Mouse (Mus musculus): ENCODE data around the gene Prdm1. TPM values are rescaled to one million over a fixed set of nuclear protein-coding genes. Genes with fewer than 3 reads are reported as not detected.

Prdm1 gene
- not detected in 2 replicates for polyA plus RNA-seq (2012; ENCODE audit: insufficient read depth, insufficient read length, low replicate concordance, missing spikeins)

DNA sequence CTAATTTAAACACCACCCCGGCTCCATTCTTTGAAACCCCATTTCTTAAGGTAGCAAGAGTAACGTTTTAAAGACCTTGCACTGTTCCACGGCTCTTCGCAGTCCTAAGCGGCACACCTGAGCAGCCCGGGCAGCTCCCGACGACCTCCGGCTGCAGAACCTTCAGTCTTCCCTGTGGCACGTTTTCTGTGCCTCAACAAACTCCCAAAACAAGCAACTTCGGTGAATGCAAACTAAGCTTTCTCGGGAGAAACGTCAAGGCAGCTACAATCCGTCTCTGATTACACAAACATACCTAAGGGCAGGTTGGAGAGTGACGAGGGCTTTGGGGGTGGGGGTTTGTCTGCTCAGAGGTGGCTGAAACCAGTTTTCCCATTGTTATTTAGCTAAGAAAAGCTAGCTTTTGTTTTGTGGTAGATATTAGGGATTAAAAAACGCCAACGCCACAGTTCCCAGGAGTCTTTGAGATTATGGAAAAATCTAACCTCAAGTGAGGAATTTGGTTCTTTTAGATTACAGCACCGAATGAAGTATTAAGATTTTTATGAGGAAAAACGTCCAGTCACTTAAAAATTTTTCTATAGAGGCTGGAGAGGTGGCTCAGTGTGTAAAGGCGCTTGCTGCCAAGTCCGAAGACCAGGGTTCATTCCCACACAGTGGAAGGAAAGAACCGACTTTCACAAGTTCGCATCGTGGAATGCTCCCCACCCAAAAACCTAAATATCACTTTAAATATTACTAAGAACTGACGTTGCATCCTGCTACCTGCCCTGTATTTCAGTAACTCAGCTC lies at the start of gene Prdm1:
Prdm1 (minus strand) TSS at position 211 of the 792 bp plus-strand sequence.
- H3K4me1 ChIP-seq (ENCODE audit: control insufficient read depth, insufficient read depth, low read length) = peaks cover 15% of the 10 kb centered on the region
- TF ChIP-seq POLR2A (IDR thresholded peaks at IDR 0.05; ENCODE audit: insufficient read depth, low read depth, low read length) (no peak), CTCF (IDR thresholded peaks at IDR 0.05; ENCODE audit: insufficient read depth, low read depth, low read length) (no peak)
- WGBS = 9% methylated on average over 25 of the region's 25 CpGs
- peak within 1 kb of the TSS; percentile 49 for H3K4me3 ChIP-seq (ENCODE audit: insufficient read depth, low read depth, low read length)
- H3K27ac ChIP-seq (ENCODE audit: insufficient read depth, low read depth, low read length) = no peak within 1 kb of the TSS

DNA sequence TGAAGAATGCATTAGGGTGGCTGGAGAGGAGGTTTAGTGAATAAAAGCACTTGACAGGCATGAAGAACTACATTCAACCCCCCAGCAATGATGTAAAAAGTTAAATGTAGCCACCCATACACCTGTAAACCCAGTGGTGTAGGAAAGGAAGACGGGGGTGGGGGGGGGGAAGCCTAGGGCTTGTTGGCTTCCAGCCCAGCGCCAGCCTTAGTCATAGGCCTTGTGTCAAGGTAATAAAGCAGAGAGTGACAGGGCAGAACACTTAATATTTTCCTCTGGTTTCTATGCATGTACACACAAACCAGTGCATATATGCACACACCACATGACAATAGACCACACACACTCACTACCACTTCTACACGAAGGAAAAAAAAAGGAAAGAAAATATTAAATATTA lies 37.7 kb upstream of the Prdm1 start:
- H3K4me3 ChIP-seq (ENCODE audit: insufficient read depth, low read depth, low read length) = no peak overlapping the region
- TF ChIP-seq POLR2A (IDR thresholded peaks at IDR 0.05; ENCODE audit: insufficient read depth, low read depth, low read length) (no peak), CTCF (IDR thresholded peaks at IDR 0.05; ENCODE audit: insufficient read depth, low read depth, low read length) (no peak)
- H3K4me1 ChIP-seq (ENCODE audit: control insufficient read depth, insufficient read depth, low read length) = no peaks in the 10 kb centered on the region
- H3K27ac ChIP-seq (ENCODE audit: insufficient read depth, low read depth, low read length) = no peak overlapping the region
- 75% methylated on average over 3 of the region's 3 CpGs for WGBS

DNA sequence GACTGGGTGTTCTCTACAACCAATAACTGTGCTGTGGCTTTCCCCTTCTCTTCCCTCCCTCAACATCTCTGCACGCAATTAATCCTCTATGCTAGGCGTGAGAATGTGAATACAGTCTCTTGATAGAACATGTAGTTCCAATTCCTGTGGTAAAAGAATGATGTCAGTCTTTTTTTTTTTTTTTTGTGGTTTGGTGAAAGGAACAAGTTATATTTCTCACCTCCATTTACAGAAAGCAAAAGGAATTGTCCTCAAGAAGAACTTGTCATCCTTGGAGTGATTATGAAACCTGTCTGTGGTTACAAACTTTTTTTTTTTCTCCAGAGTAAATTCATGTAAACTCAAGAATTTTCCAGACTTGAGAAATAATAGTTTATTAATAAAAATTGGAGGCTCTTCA lies 36.8 kb upstream of the Prdm1 start:
- TF ChIP-seq POLR2A (IDR thresholded peaks at IDR 0.05; ENCODE audit: insufficient read depth, low read depth, low read length) (no peak), CTCF (IDR thresholded peaks at IDR 0.05; ENCODE audit: insufficient read depth, low read depth, low read length) (no peak)
- H3K4me1 ChIP-seq (ENCODE audit: control insufficient read depth, insufficient read depth, low read length) = no peaks in the 10 kb centered on the region
- no peak overlapping the region for H3K27ac ChIP-seq (ENCODE audit: insufficient read depth, low read depth, low read length)
- 87% methylated on average over 2 of the region's 2 CpGs for WGBS
- no peak overlapping the region for H3K4me3 ChIP-seq (ENCODE audit: insufficient read depth, low read depth, low read length)

DNA sequence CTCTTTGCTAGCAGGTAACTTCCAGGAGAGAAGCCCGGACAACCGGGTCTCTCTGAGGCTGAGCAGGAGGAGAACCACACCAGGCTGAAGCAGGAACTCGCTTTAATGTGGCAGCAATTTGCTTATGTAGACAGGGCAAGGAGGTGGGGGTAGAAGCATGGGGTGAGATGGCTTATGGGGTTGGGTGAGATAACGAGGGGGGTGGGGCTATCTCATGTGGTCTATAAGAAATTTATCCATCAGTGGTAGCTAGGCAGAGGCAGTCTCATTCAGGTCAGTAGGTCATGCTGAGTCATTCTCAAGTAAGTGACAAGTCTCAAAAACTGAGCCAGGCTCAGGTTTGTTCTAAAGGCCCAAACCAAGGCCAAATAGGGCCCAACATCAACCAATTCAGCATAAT lies 28.5 kb upstream of the Prdm1 start:
- WGBS = 81% methylated on average over 4 of the region's 4 CpGs
- H3K4me1 ChIP-seq (ENCODE audit: control insufficient read depth, insufficient read depth, low read length) = no peaks in the 10 kb centered on the region
- TF ChIP-seq POLR2A (IDR thresholded peaks at IDR 0.05; ENCODE audit: insufficient read depth, low read depth, low read length) (no peak), CTCF (IDR thresholded peaks at IDR 0.05; ENCODE audit: insufficient read depth, low read depth, low read length) (no peak)
- no peak overlapping the region for H3K27ac ChIP-seq (ENCODE audit: insufficient read depth, low read depth, low read length)
- no peak overlapping the region for H3K4me3 ChIP-seq (ENCODE audit: insufficient read depth, low read depth, low read length)

DNA sequence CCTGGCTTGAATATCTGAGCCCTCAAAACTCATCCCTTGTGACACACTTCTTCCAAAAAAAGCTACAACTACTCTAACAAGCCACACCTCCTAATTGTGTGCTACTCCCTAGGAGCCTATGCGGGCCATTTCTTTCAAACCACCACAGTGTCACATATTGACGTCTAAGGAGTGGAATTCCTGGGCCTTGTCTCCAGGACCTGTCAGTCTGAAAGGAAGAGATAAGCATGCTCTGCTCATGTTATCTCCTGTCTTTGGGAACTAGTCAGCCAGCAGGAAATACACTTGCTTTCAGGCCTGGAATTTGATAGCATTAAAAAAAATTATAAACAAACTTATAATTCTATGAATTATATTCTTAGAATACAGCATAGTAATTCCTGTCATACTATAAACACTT lies 27.0 kb upstream of the Prdm1 start:
- TF ChIP-seq CTCF (IDR thresholded peaks at IDR 0.05; ENCODE audit: insufficient read depth, low read depth, low read length) = no peak
- TF ChIP-seq POLR2A (IDR thresholded peaks at IDR 0.05; ENCODE audit: insufficient read depth, low read depth, low read length) = no peak
- no peak overlapping the region for H3K4me3 ChIP-seq (ENCODE audit: insufficient read depth, low read depth, low read length)
- WGBS = 86% methylated on average over 2 of the region's 2 CpGs
- H3K27ac ChIP-seq (ENCODE audit: insufficient read depth, low read depth, low read length) = no peak overlapping the region
- H3K4me1 ChIP-seq (ENCODE audit: control insufficient read depth, insufficient read depth, low read length) = no peaks in the 10 kb centered on the region

DNA sequence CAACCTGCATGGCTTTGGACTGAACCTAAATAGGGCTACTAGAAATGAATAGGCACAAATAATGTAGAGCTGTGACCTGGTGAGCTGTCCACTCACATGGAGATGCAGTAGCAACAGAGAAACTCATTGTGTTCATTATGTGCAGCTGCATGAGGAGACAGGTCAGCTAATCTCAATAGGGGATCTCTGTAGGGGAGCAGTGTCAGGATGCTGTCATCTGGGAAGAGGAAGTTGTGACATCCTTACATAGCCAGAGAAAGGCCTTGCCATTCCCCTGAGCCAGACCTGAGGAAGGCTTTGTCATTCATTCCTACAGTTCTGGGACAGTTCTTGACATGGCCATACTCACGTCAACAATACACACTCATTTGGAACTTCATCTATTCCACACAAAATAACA lies 25.3 kb upstream of the Prdm1 start:
- WGBS = 94% methylated on average over 1 of the region's 1 CpGs
- Histone ChIP-seq H3K27ac (ENCODE audit: insufficient read depth, low read depth, low read length) (no peak overlapping the region), H3K4me3 (ENCODE audit: insufficient read depth, low read depth, low read length) (no peak overlapping the region), H3K4me1 (ENCODE audit: control insufficient read depth, insufficient read depth, low read length) (no peaks in the 10 kb centered on the region)
- TF ChIP-seq POLR2A (IDR thresholded peaks at IDR 0.05; ENCODE audit: insufficient read depth, low read depth, low read length) (no peak), CTCF (IDR thresholded peaks at IDR 0.05; ENCODE audit: insufficient read depth, low read depth, low read length) (no peak)

DNA sequence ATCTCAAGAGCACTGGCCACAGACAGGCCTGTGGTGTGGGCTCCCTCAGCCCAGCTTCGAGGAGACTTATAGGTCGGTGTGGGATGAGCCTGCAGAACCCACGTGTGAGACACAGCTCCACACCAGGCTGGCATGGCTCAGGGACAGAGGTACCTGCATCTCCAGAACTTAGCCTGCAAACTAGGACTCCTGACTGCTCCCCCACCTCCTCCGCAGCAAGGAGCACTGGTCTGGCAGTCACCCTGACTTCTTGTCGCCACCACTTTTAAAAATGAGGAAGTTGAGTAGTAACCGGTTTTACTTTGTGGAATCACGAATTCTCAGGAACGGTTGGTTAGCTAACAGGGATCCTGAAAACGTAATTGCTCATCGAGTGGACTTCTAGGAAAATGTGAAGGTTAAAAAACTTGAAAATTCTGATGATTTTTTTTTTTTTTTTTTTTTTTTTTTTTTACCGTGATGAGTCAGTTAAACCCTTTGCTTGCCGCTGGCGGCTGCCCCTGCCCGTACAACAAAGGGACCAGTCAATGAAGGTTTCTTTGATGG lies 10.8 kb upstream of the Prdm1 start:
- H3K4me3 ChIP-seq (ENCODE audit: insufficient read depth, low read depth, low read length) = no peak overlapping the region
- WGBS = 44% methylated on average over 14 of the region's 14 CpGs
- no peaks in the 10 kb centered on the region for H3K4me1 ChIP-seq (ENCODE audit: control insufficient read depth, insufficient read depth, low read length)

DNA sequence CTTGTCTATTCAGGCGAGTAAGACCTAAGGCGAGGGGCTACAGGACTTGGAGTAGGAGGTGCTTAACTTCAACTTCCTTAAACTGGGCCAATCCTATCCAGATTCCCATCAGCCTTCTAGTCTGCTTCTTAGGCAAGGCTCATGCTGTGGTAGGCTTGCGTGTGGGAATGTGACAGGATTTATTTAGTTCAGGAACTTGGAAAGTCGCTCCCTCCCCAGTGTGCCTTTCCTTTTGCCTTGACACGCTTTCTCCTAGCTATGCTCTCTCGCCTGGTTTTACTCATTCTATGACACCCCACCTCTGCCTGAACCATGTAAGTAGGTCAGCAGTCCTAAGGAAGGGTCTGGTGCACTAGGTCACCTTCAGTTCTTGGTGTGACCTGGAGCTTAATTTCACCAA lies 9.8 kb upstream of the Prdm1 start:
- no peak overlapping the region for H3K4me3 ChIP-seq (ENCODE audit: insufficient read depth, low read depth, low read length)
- TF ChIP-seq CTCF (IDR thresholded peaks at IDR 0.05; ENCODE audit: insufficient read depth, low read depth, low read length) (no peak), POLR2A (IDR thresholded peaks at IDR 0.05; ENCODE audit: insufficient read depth, low read depth, low read length) (no peak)
- no peak overlapping the region for H3K27ac ChIP-seq (ENCODE audit: insufficient read depth, low read depth, low read length)
- WGBS = 94% methylated on average over 6 of the region's 6 CpGs
- H3K4me1 ChIP-seq (ENCODE audit: control insufficient read depth, insufficient read depth, low read length) = no peaks in the 10 kb centered on the region

More for the DNA sequence above, 10.8 kb upstream of the Prdm1 start:
- TF ChIP-seq POLR2A (IDR thresholded peaks at IDR 0.05; ENCODE audit: insufficient read depth, low read depth, low read length) (no peak), CTCF (IDR thresholded peaks at IDR 0.05; ENCODE audit: insufficient read depth, low read depth, low read length) (no peak)
- no peak overlapping the region for H3K27ac ChIP-seq (ENCODE audit: insufficient read depth, low read depth, low read length)

DNA sequence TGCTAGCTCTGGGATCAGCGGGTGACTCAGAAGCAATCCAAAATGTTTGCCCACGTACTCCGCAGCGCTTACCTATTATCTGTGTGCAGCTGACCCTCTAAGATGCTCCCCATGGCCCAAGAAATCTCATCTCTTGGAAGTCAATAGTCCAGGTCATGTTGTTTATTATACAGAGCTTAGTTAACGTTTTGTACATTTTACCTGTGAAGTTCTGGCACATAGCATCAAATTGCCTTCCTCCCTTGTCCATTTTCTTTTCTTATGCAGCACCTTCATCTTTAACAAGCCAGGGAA lies 1.7 kb upstream of the Prdm1 start:
- Histone ChIP-seq H3K4me1 (ENCODE audit: control insufficient read depth, insufficient read depth, low read length) (peaks cover 15% of the 10 kb centered on the region), H3K4me3 (ENCODE audit: insufficient read depth, low read depth, low read length) (no peak overlapping the region), H3K27ac (ENCODE audit: insufficient read depth, low read depth, low read length) (no peak overlapping the region)
- no peak for TF ChIP-seq POLR2A (IDR thresholded peaks at IDR 0.05; ENCODE audit: insufficient read depth, low read depth, low read length)
- no peak for TF ChIP-seq CTCF (IDR thresholded peaks at IDR 0.05; ENCODE audit: insufficient read depth, low read depth, low read length)
- 29% methylated on average over 5 of the region's 5 CpGs for WGBS

All from olfactory bulb, adult 2 months (tissue).